8 mouse cellular contexts compared by ENCODE assay signal in the genomic region with DNA sequence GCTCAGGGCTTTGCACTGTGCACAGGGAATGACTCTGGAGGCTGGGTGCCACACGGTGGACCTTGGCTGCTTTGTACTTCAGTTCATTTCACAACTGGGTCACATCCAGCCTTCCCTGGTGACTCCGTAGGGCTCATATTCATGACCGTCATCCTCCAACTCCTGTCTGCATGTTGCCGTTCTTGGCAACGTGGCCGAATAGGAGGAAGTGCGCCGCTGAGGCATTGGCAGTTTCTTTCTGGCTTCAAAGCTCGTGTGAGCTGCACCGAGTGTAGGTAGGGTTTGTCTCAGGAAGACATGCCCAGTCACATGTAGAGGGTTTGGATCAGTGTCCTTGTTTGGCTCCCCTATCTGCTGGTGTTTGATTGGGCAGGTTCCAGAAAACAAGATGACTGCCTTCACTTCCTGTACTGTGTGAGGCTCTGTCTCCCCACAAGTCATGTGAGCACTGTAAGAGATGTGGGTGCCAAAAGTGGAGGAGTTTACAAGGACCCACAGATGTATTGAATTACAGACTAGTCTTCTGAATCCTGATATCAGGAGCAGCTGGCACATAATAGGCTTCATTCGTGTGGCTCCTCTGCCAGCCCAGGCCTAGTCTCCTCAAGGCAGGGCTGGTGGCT.
DNase-seq lines count a peak whose midpoint lies in the region; ATAC-seq and TF ChIP-seq lines count a peak whose summit lies in the region.

No protein-coding gene starts in this region.

- H3K4me1 ChIP-seq in forebrain, embryonic 13.5 days, result peaks cover 8% of the 10 kb centered on the region
- peaks cover 13% of the 10 kb centered on the region for H3K4me1 ChIP-seq in forebrain, embryonic 12.5 days
- peaks cover 80% of the 10 kb centered on the region for H3K4me1 ChIP-seq in bone marrow macrophage, adult 2 months (ENCODE audit: control insufficient read depth, insufficient read depth, low read length)

- no peaks in the 10 kb centered on the region for H3K36me3 ChIP-seq in forebrain, embryonic 13.5 days (ENCODE audit: poor library complexity, severe bottlenecking)
- H3K36me3 ChIP-seq in forebrain, embryonic 12.5 days (replicated peaks), result no peaks in the 10 kb centered on the region

- 0 out of 2 replicates have a peak, but pooled peaks have one; percentile 21 for ATAC-seq in forebrain, embryonic 13.5 days
- no peak for ATAC-seq in forebrain, embryonic 12.5 days (ENCODE audit: low FRiP score)
- ATAC-seq in megakaryocyte progenitor cell, adult 5-6 weeks (replicated peaks; ENCODE audit: poor library complexity), result peak; percentile 26

- TF ChIP-seq POLR2A in bone marrow macrophage, adult 2 months (IDR thresholded peaks at IDR 0.05; ENCODE audit: borderline replicate concordance, low read depth, low read length), result no peak

- H3K9ac ChIP-seq in forebrain, embryonic 13.5 days, result no peak overlapping the region
- no peak overlapping the region for H3K9ac ChIP-seq in forebrain, embryonic 12.5 days

- H3K4me2 ChIP-seq in forebrain, embryonic 13.5 days, result no peak overlapping the region
- no peak overlapping the region for H3K4me2 ChIP-seq in forebrain, embryonic 12.5 days

- 92% methylated on average over 11 of the region's 11 CpGs for WGBS in forebrain, embryonic 13.5 days
- 91% methylated on average over 11 of the region's 11 CpGs for WGBS in forebrain, embryonic 12.5 days

- no peak overlapping the region for H3K27ac ChIP-seq in forebrain, embryonic 13.5 days
- no peak overlapping the region for H3K27ac ChIP-seq in forebrain, embryonic 12.5 days
- H3K27ac ChIP-seq in bone marrow macrophage, adult 2 months (ENCODE audit: insufficient read depth, low read depth, low read length), result peak overlapping the region; percentile 81

- peak; percentile 84 for DNase-seq in 3T3-L1 (ENCODE audit: low read depth, low spot score)
- peak; percentile 85 for DNase-seq in induced T-regulatory cell, adult 2 months (ENCODE audit: low read depth)
- no peak for DNase-seq in neural tube, embryonic 10.5 days (ENCODE audit: extremely low spot score, low spot score)
- no peak for DNase-seq in ovary, adult 18-20 months (ENCODE audit: low spot score)

- no peak for TF ChIP-seq CTCF in bone marrow macrophage, adult 2 months (IDR thresholded peaks at IDR 0.05; ENCODE audit: low read depth, low read length)

- H3K9me3 ChIP-seq in forebrain, embryonic 13.5 days (replicated peaks), result no peaks in the 10 kb centered on the region
- no peaks in the 10 kb centered on the region for H3K9me3 ChIP-seq in forebrain, embryonic 12.5 days

- no peaks in the 10 kb centered on the region for H3K27me3 ChIP-seq in forebrain, embryonic 13.5 days
- no peaks in the 10 kb centered on the region for H3K27me3 ChIP-seq in forebrain, embryonic 12.5 days

- no peak overlapping the region for H3K4me3 ChIP-seq in forebrain, embryonic 13.5 days
- H3K4me3 ChIP-seq in forebrain, embryonic 12.5 days (replicated peaks), result no peak overlapping the region
- H3K4me3 ChIP-seq in bone marrow macrophage, adult 2 months (ENCODE audit: insufficient read depth, low read length), result no peak overlapping the region

Comparison
In these comparisons a context has a peak if more than half of its experiments do, and no peak if none do; other contexts are left out.
1. DNase-seq: peak in 3T3-L1 (single experiment) and induced T-regulatory cell, adult 2 months (single experiment); none in neural tube, embryonic 10.5 days (single experiment) and ovary, adult 18-20 months (single experiment).